Mouse (Mus musculus): ENCODE data around the gene Rhox3a.
"Not testable (repeated sequence)": the region's sequence is repeated elsewhere in the genome, so short reads cannot be mapped to it uniquely, and the experiment has no call there.

Rhox3a gene

DNA sequence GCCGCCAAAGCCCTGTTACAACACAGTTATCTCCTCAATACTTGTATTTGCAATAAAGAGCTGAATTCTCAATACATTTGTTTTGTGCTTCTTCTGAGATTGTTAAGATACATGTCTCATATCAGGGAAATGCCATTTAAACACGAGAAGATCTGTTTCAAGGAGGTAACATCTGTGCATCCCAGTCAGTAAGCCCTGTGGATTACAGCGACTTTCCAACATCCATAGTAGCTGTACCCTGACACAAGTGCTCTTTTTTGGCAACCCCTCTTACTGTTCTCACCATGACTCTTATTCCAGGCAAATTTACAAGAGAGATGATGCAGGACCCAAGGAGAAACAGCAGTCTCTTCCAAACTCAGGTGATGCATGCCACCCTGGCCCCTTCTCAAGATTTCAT, at the start of gene Rhox3a:
TSS of gene Rhox3a (plus strand) at position 301 of the 400 bp plus-strand sequence.
- DNase-seq = not testable (repeated sequence)

- DNase-seq = no peak
Measured at GRCm38 (mm10) chrX:37210941-37211340, 38.8 kb upstream of the Rhox3a start, which contains the start of gene Gm9. Gene Gm9 (minus strand): TSS chrX:37211041.

- not testable (repeated sequence) for DNase-seq
Measured at GRCm38 (mm10) chrX:37222158-37222557, 27.6 kb upstream of the Rhox3a start, which contains the start of gene Rhox1. Gene Rhox1 (minus strand): TSS chrX:37222258.

DNA sequence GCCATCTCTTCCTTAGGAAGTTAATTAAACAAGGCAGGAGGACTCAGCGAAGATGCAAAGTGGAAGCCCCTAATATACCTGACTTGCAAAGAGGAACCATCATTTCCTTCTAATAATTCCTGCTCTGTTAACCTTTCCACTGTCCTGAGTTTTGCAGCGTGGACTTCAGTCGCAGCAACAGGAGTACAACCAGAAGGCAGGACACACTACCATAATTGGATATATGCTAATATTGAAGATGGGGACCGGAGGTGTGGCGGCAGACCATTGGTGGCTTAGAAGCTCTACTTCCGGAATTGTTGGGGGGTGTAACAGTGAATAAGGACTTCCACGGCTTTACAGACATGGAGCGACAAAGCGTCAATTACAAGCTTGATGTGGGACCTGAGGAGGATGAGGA, 5.0 kb upstream of the Rhox3a start, which contains the start of gene Rhox2a:
TSS of gene Rhox2a (plus strand) at position 301 of the 400 bp plus-strand sequence.
- DNase-seq = not testable (repeated sequence)

DNA sequence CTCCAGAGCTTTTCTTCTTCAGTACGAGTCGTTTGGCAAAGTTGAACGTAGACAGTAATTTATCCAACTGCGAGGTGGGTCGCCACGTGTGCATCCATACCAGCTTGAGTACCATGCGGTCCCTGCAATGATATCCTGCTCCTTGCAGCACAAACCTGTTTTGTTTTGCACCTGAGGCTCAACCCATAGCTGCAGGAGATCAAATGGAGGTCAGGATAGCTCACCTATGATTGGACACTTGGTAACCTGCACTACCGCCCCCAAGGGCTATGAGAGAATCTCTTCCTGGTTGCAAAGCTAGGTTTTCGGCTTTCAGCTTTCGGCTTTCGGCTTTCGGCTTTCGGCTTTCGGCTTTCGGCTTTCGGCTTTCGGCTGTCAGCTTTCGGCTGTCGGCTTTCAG, 15.3 kb downstream of the Rhox3a start, which contains the start of gene Rhox4a:
TSS of gene Rhox4a (plus strand) at position 301 of the 400 bp plus-strand sequence.
- DNase-seq = not testable (repeated sequence)

All from kidney, postnatal 36 days (tissue).